Mouse (Mus musculus) intestine, postnatal 0 days (tissue): ENCODE data around the gene Ralgps1. TPM values are rescaled to one million over a fixed set of nuclear protein-coding genes. Genes with fewer than 3 reads are reported as not detected.

Experiments
- ATAC-seq: fragments of 200-750 bp; cut with Nextera tagmentation; 2 replicates; pipeline ENCODE4 v1.8.0; 2017; ENCODE audit warnings: mild to moderate bottlenecking, moderate TSS enrichment, moderate library complexity
- H3K27ac ChIP-seq: fragments of 300-500 bp; sonication (generic); 2 replicates; pipeline ENCODE4 v1.5.1; 2014; ENCODE audit warnings: mild to moderate bottlenecking, low read depth, low read length, moderate library complexity
- H3K27me3 ChIP-seq: fragments of 300-500 bp; sonication (generic); replicated peaks from 2 replicates; pipeline ENCODE4 v1.6.1; 2014; ENCODE audit warnings: low read length, mixed read lengths; ENCODE audit not compliant: control insufficient read depth, insufficient read depth
- H3K36me3 ChIP-seq: fragments of 300-500 bp; sonication (generic); 2 replicates; pipeline ENCODE4 v1.6.1; 2014; ENCODE audit warnings: mild to moderate bottlenecking, moderate library complexity; ENCODE audit not compliant: control insufficient read depth, insufficient read depth
- H3K4me1 ChIP-seq: fragments of 300-500 bp; sonication (generic); replicated peaks from 2 replicates; pipeline ENCODE4 v1.6.1; 2014; ENCODE audit warnings: antibody characterized with exemption, low read length, mixed read lengths; ENCODE audit not compliant: control insufficient read depth, insufficient read depth
- H3K4me2 ChIP-seq: fragments of 300-500 bp; sonication (generic); replicated peaks from 2 replicates; pipeline ENCODE4 v1.6.1; 2014; ENCODE audit warnings: low read depth, mild to moderate bottlenecking, moderate library complexity
- H3K4me3 ChIP-seq: fragments of 300-500 bp; sonication (generic); 2 replicates; pipeline ENCODE4 v1.5.1; 2014; ENCODE audit warnings: low read depth, low read length
- H3K9ac ChIP-seq: fragments of 300-500 bp; sonication (generic); 2 replicates; pipeline ENCODE4 v1.6.1; 2014; ENCODE audit warnings: mild to moderate bottlenecking, low read depth, low read length
- H3K9me3 ChIP-seq: fragments of 300-500 bp; sonication (generic); 2 replicates; pipeline ENCODE4 v1.6.1; 2016; ENCODE audit warnings: mixed run types; ENCODE audit not compliant: control insufficient read depth
- CTCF ChIP-seq: sonication (generic); IDR thresholded peaks from 2 replicates; pipeline ENCODE4 v1.5.1; 2016; ENCODE audit warnings: low read depth, mild to moderate bottlenecking, control low read depth, antibody characterized with exemption, moderate library complexity
- WGBS: fragments of 180-500 bp; shearing (Covaris S2); extraction: QIAGEN DNeasy Blood & Tissue Kit; methylation state at CpG from one replicate; pipeline ENCODE4 v1.1.7; 2014; 5-methylcytosine and 5-hydroxymethylcytosine counted together
- polyA plus RNA-seq: library from polyadenylated mRNA; unstranded; fragments of >200 nt; fragmentation: Nextera tagmentation; extraction: Ambion mirVana; gene quantifications from 2 replicates; pipeline ENCODE4 v1.2.1, GENCODE M21; 2015

Ralgps1 gene
- polyA plus RNA-seq, 1 experiment from 2014 or later = 4.0 TPM

GRCm38 (mm10) chr2:33302405-33302804, 68.9 kb downstream of the Ralgps1 start:
- H3K4me1 ChIP-seq = no peaks in the 10 kb centered on the region
- H3K27ac ChIP-seq = no peak overlapping the region
- no peaks in the 10 kb centered on the region for H3K9me3 ChIP-seq
- H3K4me2 ChIP-seq = no peak overlapping the region
- H3K4me3 ChIP-seq = no peak overlapping the region
- 84% methylated on average over 3 of the region's 3 CpGs for WGBS
- H3K9ac ChIP-seq = no peak overlapping the region
- TF ChIP-seq CTCF = no peak
- H3K36me3 ChIP-seq = no peaks in the 10 kb centered on the region
- H3K27me3 ChIP-seq = no peaks in the 10 kb centered on the region
- no peak for ATAC-seq

GRCm38 (mm10) chr2:33300371-33301046, 70.8 kb downstream of the Ralgps1 start:
- Histone ChIP-seq H3K4me1 (no peaks in the 10 kb centered on the region), H3K4me2 (no peak overlapping the region), H3K4me3 (no peak overlapping the region), H3K9me3 (no peaks in the 10 kb centered on the region), H3K36me3 (no peaks in the 10 kb centered on the region), H3K9ac (no peak overlapping the region), H3K27me3 (no peaks in the 10 kb centered on the region), H3K27ac (no peak overlapping the region)
- ATAC-seq = no peak
- WGBS = 56% methylated on average over 3 of the region's 3 CpGs
- TF ChIP-seq CTCF = no peak

- no peak overlapping the region for H3K9ac ChIP-seq
- no peak overlapping the region for H3K4me3 ChIP-seq
- TF ChIP-seq CTCF = no peak
- H3K36me3 ChIP-seq = no peaks in the 10 kb centered on the region
- WGBS = 67% methylated on average over 4 of the region's 4 CpGs
- H3K4me1 ChIP-seq = no peaks in the 10 kb centered on the region
- H3K9me3 ChIP-seq = no peaks in the 10 kb centered on the region
- H3K27me3 ChIP-seq = no peaks in the 10 kb centered on the region
- H3K27ac ChIP-seq = no peak overlapping the region
- ATAC-seq = no peak
- no peak overlapping the region for H3K4me2 ChIP-seq
Measured at GRCm38 (mm10) chr2:33298928-33299327, 72.4 kb downstream of the Ralgps1 start.

GRCm38 (mm10) chr2:33295115-33295514, 76.2 kb downstream of the Ralgps1 start:
- Histone ChIP-seq H3K9ac (no peak overlapping the region), H3K4me2 (no peak overlapping the region), H3K27me3 (no peaks in the 10 kb centered on the region), H3K4me1 (no peaks in the 10 kb centered on the region), H3K27ac (no peak overlapping the region), H3K9me3 (no peaks in the 10 kb centered on the region), H3K4me3 (no peak overlapping the region), H3K36me3 (no peaks in the 10 kb centered on the region; the same call in 1 of the 2 replicates)
- no peak for ATAC-seq
- TF ChIP-seq CTCF = no peak
- WGBS = 82% methylated on average over 5 of the region's 5 CpGs

GRCm38 (mm10) chr2:33292057-33292456, 79.2 kb downstream of the Ralgps1 start:
- Histone ChIP-seq H3K9me3 (no peaks in the 10 kb centered on the region), H3K4me3 (no peak overlapping the region), H3K4me1 (no peaks in the 10 kb centered on the region), H3K9ac (no peak overlapping the region), H3K27ac (no peak overlapping the region), H3K4me2 (no peak overlapping the region), H3K36me3 (peaks cover 6% of the 10 kb centered on the region; the same call in 1 of the 2 replicates), H3K27me3 (no peaks in the 10 kb centered on the region)
- 37% methylated on average over 2 of the region's 2 CpGs for WGBS
- no peak for ATAC-seq
- TF ChIP-seq CTCF = no peak

GRCm38 (mm10) chr2:33290491-33290890, 80.8 kb downstream of the Ralgps1 start:
- Histone ChIP-seq H3K4me3 (no peak overlapping the region), H3K9ac (no peak overlapping the region), H3K9me3 (no peaks in the 10 kb centered on the region), H3K27me3 (no peaks in the 10 kb centered on the region), H3K36me3 (peaks cover 6% of the 10 kb centered on the region; the same call in 1 of the 2 replicates), H3K4me2 (no peak overlapping the region), H3K27ac (no peak overlapping the region), H3K4me1 (no peaks in the 10 kb centered on the region)
- no peak for TF ChIP-seq CTCF
- WGBS = 92% methylated on average over 8 of the region's 8 CpGs
- ATAC-seq = no peak

GRCm38 (mm10) chr2:33288837-33289236, 82.4 kb downstream of the Ralgps1 start:
- 88% methylated on average over 5 of the region's 5 CpGs for WGBS
- no peak overlapping the region for H3K27ac ChIP-seq
- H3K4me3 ChIP-seq = no peak overlapping the region
- ATAC-seq = no peak
- peaks cover 6% of the 10 kb centered on the region; the same call in 1 of the 2 replicates for H3K36me3 ChIP-seq
- H3K4me1 ChIP-seq = no peaks in the 10 kb centered on the region
- H3K9ac ChIP-seq = no peak overlapping the region
- H3K4me2 ChIP-seq = no peak overlapping the region
- H3K9me3 ChIP-seq = no peaks in the 10 kb centered on the region
- no peaks in the 10 kb centered on the region for H3K27me3 ChIP-seq
- TF ChIP-seq CTCF = no peak
